Mouse (Mus musculus) activated CD4-positive, CD25-positive, alpha-beta regulatory T cell, adult 9 weeks (primary cell): ENCODE measurements around the gene Phyh. TPM values are rescaled to one million over a fixed set of nuclear protein-coding genes. Genes with fewer than 3 reads are reported as not detected.

ENCODE experiments used
- polyA plus RNA-seq: library from polyadenylated mRNA; unstranded; fragments of 100-300 nt; shearing (Covaris generic); gene quantifications from one replicate; pipeline ENCODE4 v1.2.1, GENCODE M21; 2017

Gene Phyh
- 91.9 TPM for polyA plus RNA-seq

GRCm38 (mm10) chr2:4918860-4919739, at the start of gene Phyh:
TSS of gene Phyh (plus strand) at chr2:4919019.

GRCm38 (mm10) chr2:4881350-4882248, 37.2 kb upstream of the Phyh start, which contains the start of gene Sephs1:
TSS of gene Sephs1 (plus strand) at chr2:4881564.

GRCm38 (mm10) chr2:4975807-4976206, 57.0 kb downstream of the Phyh start, which contains the start of gene Ucma:
TSS of gene Ucma (plus strand) at chr2:4976122.

Other genes starting within 250 kb of the Phyh start
- not detected for gene Bend7, start 201.2 kb upstream of the Phyh start, polyA plus RNA-seq
- 31.8 TPM for gene Sephs1, start 37.5 kb upstream of the Phyh start, polyA plus RNA-seq
- gene Ucma, start 57.1 kb downstream of the Phyh start, polyA plus RNA-seq = not detected
- 3.9 TPM for gene Mcm10, start 93.8 kb downstream of the Phyh start, polyA plus RNA-seq
- gene Optn, start 145.0 kb downstream of the Phyh start, polyA plus RNA-seq = 2.1 TPM
- not detected for gene Ccdc3, start 218.8 kb downstream of the Phyh start, polyA plus RNA-seq